Mouse (Mus musculus) heart, embryonic 10.5 days (tissue): ENCODE measurements at regions not wholly inside any gene's neighbourhood (a gene's known extent, or its start where the extent isn't known, plus 50 kb on each side); places are given as distances from the start of the nearest gene placed in this dataset.

Experiments used
- DNase-seq: peaks from one replicate; pipeline ENCODE4 v3.0.0-alpha.2; 2017; ENCODE audit warnings: low spot score
- H3K27ac ChIP-seq: fragments of 300-500 bp; sonication (generic); 2 replicates; pipeline ENCODE4 v1.5.1; 2016; ENCODE audit warnings: mild to moderate bottlenecking
- H3K27me3 ChIP-seq: fragments of 300-500 bp; sonication (generic); 2 replicates; pipeline ENCODE4 v1.6.1; 2016; ENCODE audit warnings: mild to moderate bottlenecking; ENCODE audit not compliant: poor library complexity, insufficient read depth, severe bottlenecking
- H3K36me3 ChIP-seq: fragments of 300-500 bp; sonication (generic); 2 replicates; pipeline ENCODE4 v1.6.1; 2016; ENCODE audit warnings: mild to moderate bottlenecking, moderate library complexity
- H3K4me1 ChIP-seq: fragments of 300-500 bp; sonication (generic); 2 replicates; pipeline ENCODE4 v1.6.1; 2016; ENCODE audit warnings: mild to moderate bottlenecking
- H3K4me3 ChIP-seq: fragments of 300-500 bp; sonication (generic); 2 replicates; pipeline ENCODE4 v1.5.1; 2016; ENCODE audit warnings: mild to moderate bottlenecking, moderate library complexity
- H3K9me3 ChIP-seq: fragments of 300-500 bp; sonication (generic); 2 replicates; pipeline ENCODE4 v1.6.1; 2016; ENCODE audit warnings: mild to moderate bottlenecking, moderate library complexity
- whole genome bisulfite sequencing: fragments of 180-500 bp; shearing (Covaris S2); methylation state at CpG from one replicate; pipeline ENCODE4 v1.1.7; 2016; 5-methylcytosine and 5-hydroxymethylcytosine counted together

GRCm38 (mm10) chr16:12960885-12961284 is 148.6 kb upstream of the Ercc4 start:
- no peaks in the 10 kb centered on the region for H3K36me3 ChIP-seq
- WGBS, result 80% methylated on average over 5 of the region's 5 CpGs
- H3K27ac ChIP-seq, result no peak overlapping the region
- H3K4me3 ChIP-seq, result no peak overlapping the region
- H3K9me3 ChIP-seq, result no peaks in the 10 kb centered on the region
- no peaks in the 10 kb centered on the region; the same call in 1 of the 2 replicates for H3K27me3 ChIP-seq
- no peak for DNase-seq
- no peaks in the 10 kb centered on the region for H3K4me1 ChIP-seq

DNA sequence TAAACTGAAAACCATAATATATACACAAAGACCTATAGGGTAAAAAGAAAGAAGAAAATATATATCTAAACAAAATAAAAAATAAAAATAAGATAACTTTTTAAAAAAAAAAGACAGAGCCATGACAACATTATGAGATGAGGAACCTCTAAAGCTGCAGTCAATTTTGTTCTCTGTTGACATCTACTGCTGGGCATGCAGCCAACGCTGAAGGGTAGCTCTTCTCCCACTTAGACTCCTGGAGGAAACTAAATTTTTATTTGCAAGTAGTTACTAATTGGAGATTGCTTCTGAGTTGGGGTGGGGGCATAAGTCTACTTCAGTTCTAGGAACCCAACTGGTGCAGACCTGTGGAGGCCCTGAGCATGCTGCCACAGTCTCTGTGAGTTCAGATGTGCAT is 126.8 kb upstream of the Ercc4 start:
- H3K27ac ChIP-seq, result no peak overlapping the region
- DNase-seq, result no peak
- no peaks in the 10 kb centered on the region for H3K27me3 ChIP-seq
- WGBS, result 74% methylated on average over 1 of the region's 1 CpGs
- H3K4me1 ChIP-seq, result no peaks in the 10 kb centered on the region
- no peak overlapping the region for H3K4me3 ChIP-seq
- H3K9me3 ChIP-seq, result no peaks in the 10 kb centered on the region
- H3K36me3 ChIP-seq, result no peaks in the 10 kb centered on the region

GRCm38 (mm10) chr16:13001288-13001880 is 108.1 kb upstream of the Ercc4 start:
- no peaks in the 10 kb centered on the region for H3K9me3 ChIP-seq
- no peaks in the 10 kb centered on the region for H3K36me3 ChIP-seq
- no peaks in the 10 kb centered on the region for H3K4me1 ChIP-seq
- 67% methylated on average over 1 of the region's 1 CpGs for WGBS
- H3K27me3 ChIP-seq, result no peaks in the 10 kb centered on the region
- H3K4me3 ChIP-seq, result no peak overlapping the region
- no peak overlapping the region for H3K27ac ChIP-seq
- DNase-seq, result no peak

GRCm38 (mm10) chr16:13012863-13013262 is 96.6 kb upstream of the Ercc4 start:
- Histone ChIP-seq H3K36me3 (no peaks in the 10 kb centered on the region), H3K27ac (no peak overlapping the region), H3K4me1 (no peaks in the 10 kb centered on the region), H3K27me3 (no peaks in the 10 kb centered on the region), H3K4me3 (no peak overlapping the region), H3K9me3 (no peaks in the 10 kb centered on the region)
- WGBS, result 80% methylated on average over 5 of the region's 5 CpGs
- no peak for DNase-seq

DNA sequence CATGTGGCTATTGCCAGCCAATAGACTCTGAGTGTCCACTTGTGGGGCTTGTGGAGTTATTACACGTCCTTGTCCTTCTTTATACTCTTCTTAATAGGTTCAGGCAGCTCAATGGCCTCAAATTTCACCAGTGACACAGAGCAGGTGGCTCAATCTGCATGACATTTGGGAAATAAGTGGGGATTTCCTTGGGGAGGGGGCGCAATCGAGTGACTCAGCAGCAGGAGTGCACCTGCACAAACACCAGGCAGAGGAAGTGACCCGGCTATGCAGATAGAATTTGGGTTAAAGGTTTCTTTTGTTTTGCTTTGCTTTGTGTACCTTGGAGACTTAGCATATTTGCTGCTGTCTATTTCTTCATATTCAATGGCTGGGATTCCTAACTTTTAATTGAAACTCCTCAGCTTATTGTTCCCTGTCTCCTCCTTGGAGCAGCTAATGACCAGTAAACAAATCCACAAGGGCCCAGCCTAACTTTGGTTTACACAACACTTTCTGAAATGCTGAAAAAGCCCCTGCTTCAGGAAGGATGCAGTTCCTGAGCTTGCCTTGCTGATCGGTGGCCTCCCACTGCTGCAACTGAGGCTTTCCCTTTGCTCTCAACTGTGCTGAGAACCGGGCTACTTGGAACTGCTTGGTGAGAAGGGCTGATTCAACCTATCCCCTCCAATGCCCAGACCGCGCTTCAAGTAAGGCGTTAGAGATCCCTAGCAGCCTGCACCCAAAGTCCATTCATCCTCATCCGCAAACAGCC is 95.4 kb upstream of the Ercc4 start:
- Histone ChIP-seq H3K9me3 (no peaks in the 10 kb centered on the region), H3K36me3 (no peaks in the 10 kb centered on the region), H3K27ac (no peak overlapping the region), H3K4me3 (no peak overlapping the region), H3K27me3 (no peaks in the 10 kb centered on the region), H3K4me1 (no peaks in the 10 kb centered on the region)
- 66% methylated on average over 10 of the region's 10 CpGs for WGBS
- DNase-seq, result no peak

DNA sequence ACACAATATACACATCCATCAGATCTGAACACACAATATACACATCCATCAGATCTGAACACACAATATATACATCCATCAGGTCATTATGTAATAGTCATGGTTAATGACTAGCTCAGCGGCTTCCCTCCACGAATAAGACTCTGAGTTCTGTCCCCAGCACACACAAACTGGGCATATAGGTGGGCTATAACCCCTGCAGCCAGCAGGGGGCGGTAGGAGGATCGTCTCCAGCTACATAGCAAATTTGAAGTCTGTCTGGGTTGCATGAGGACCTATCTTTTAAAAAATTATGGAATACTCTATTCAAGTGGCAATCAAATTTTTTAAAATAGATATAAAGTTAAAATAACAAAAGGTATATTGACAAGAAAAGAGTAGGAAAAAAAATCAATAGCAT is 86.6 kb upstream of the Ercc4 start:
- Histone ChIP-seq H3K4me1 (no peaks in the 10 kb centered on the region), H3K27me3 (no peaks in the 10 kb centered on the region), H3K27ac (no peak overlapping the region), H3K36me3 (no peaks in the 10 kb centered on the region), H3K4me3 (no peak overlapping the region), H3K9me3 (no peaks in the 10 kb centered on the region)
- WGBS, result 51% methylated on average over 4 of the region's 4 CpGs
- DNase-seq, result no peak

- Histone ChIP-seq H3K9me3 (no peaks in the 10 kb centered on the region), H3K4me3 (no peak overlapping the region), H3K36me3 (no peaks in the 10 kb centered on the region), H3K27me3 (no peaks in the 10 kb centered on the region), H3K27ac (no peak overlapping the region), H3K4me1 (no peaks in the 10 kb centered on the region)
- DNase-seq, result no peak
- WGBS, result 43% methylated on average over 3 of the region's 3 CpGs
Measured at GRCm38 (mm10) chr16:13025393-13025792, 84.1 kb upstream of the Ercc4 start.

- Histone ChIP-seq H3K27ac (no peak overlapping the region), H3K36me3 (no peaks in the 10 kb centered on the region), H3K4me3 (no peak overlapping the region), H3K4me1 (no peaks in the 10 kb centered on the region), H3K27me3 (no peaks in the 10 kb centered on the region), H3K9me3 (no peaks in the 10 kb centered on the region)
- 76% methylated on average over 5 of the region's 5 CpGs for WGBS
- DNase-seq, result no peak
Measured at GRCm38 (mm10) chr16:13034136-13034535, 75.3 kb upstream of the Ercc4 start.

- Histone ChIP-seq H3K27me3 (no peaks in the 10 kb centered on the region), H3K9me3 (no peaks in the 10 kb centered on the region), H3K4me1 (no peaks in the 10 kb centered on the region), H3K4me3 (no peak overlapping the region), H3K36me3 (no peaks in the 10 kb centered on the region), H3K27ac (no peak overlapping the region)
- DNase-seq, result no peak
- WGBS, result 79% methylated on average over 4 of the region's 4 CpGs
Measured at GRCm38 (mm10) chr16:13036596-13036995, 72.9 kb upstream of the Ercc4 start.

- Histone ChIP-seq H3K27ac (no peak overlapping the region), H3K4me3 (no peak overlapping the region), H3K4me1 (no peaks in the 10 kb centered on the region), H3K9me3 (no peaks in the 10 kb centered on the region), H3K27me3 (no peaks in the 10 kb centered on the region), H3K36me3 (no peaks in the 10 kb centered on the region)
- no peak for DNase-seq
- WGBS, result 83% methylated on average over 15 of the region's 15 CpGs
Measured at GRCm38 (mm10) chr16:13040312-13041100, 69.0 kb upstream of the Ercc4 start.

- no peaks in the 10 kb centered on the region for H3K9me3 ChIP-seq
- H3K27me3 ChIP-seq, result no peaks in the 10 kb centered on the region
- no peak overlapping the region for H3K27ac ChIP-seq
- H3K4me1 ChIP-seq, result no peaks in the 10 kb centered on the region
- no peak for DNase-seq
- no peaks in the 10 kb centered on the region for H3K36me3 ChIP-seq
- WGBS, result 73% methylated on average over 3 of the region's 3 CpGs
- no peak overlapping the region for H3K4me3 ChIP-seq
Measured at GRCm38 (mm10) chr16:13041356-13041755, 68.1 kb upstream of the Ercc4 start.

DNA sequence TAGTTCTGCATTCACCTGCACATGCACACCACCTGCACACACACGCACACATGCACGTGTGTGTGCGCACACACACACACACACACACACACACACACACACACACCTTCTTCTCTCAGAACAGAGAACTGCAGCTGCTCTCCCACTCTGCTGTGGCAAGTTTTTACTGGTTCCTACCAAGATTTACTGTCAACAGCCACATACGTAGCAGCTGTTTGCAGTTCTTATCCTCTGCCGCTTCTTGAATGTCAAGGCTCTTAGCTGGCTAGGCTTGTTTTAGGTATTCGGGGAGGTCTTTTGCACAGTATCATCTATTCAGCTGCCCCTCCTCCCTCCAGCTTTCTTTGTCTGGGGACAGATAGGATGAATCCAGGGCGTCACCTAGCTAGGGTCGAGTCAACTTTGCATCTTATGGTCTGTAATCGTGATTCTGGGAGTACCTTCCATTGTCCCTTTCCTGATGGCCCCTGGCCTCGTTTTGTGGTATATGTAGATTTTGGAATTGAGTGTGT is 64.3 kb upstream of the Ercc4 start:
- H3K27ac ChIP-seq, result no peak overlapping the region
- H3K4me3 ChIP-seq, result no peak overlapping the region
- no peaks in the 10 kb centered on the region for H3K36me3 ChIP-seq
- no peaks in the 10 kb centered on the region for H3K4me1 ChIP-seq
- DNase-seq, result no peak
- no peaks in the 10 kb centered on the region for H3K27me3 ChIP-seq
- 78% methylated on average over 10 of the region's 10 CpGs for WGBS
- no peaks in the 10 kb centered on the region for H3K9me3 ChIP-seq
